Mouse (Mus musculus) embryonic facial prominence, embryonic 11.5 days (tissue): ENCODE data around the gene Wdr19. TPM values are rescaled to one million over a fixed set of nuclear protein-coding genes. Genes with fewer than 3 reads are reported as not detected.

Experiments
- ATAC-seq: fragments of 200-750 bp; cut with Nextera tagmentation; replicated peaks from 2 replicates; pipeline ENCODE4 v1.8.0; 2017; ENCODE audit warnings: low read depth; ENCODE audit not compliant: insufficient number of reproducible peaks, low FRiP score, low TSS enrichment
- DNase-seq: peaks from one replicate; pipeline ENCODE4 v3.0.0-alpha.2; 2015; ENCODE audit warnings: low spot score
- H3K27ac ChIP-seq: fragments of 300-500 bp; sonication (generic); replicated peaks from 2 replicates; pipeline ENCODE4 v1.5.1; 2014; ENCODE audit warnings: mild to moderate bottlenecking, low read depth, low read length, control low read depth
- H3K27me3 ChIP-seq: fragments of 300-500 bp; sonication (generic); 2 replicates; pipeline ENCODE4 v1.6.1; 2014; ENCODE audit warnings: mild to moderate bottlenecking, low read length, moderate library complexity, mixed read lengths; ENCODE audit not compliant: control insufficient read depth, insufficient read depth
- H3K36me3 ChIP-seq: fragments of 300-500 bp; sonication (generic); replicated peaks from 2 replicates; pipeline ENCODE4 v1.6.1; 2014; ENCODE audit warnings: low read depth, mild to moderate bottlenecking, low read length, moderate library complexity, mixed read lengths; ENCODE audit not compliant: control insufficient read depth, insufficient read depth
- H3K4me1 ChIP-seq: fragments of 300-500 bp; sonication (generic); 2 replicates; pipeline ENCODE4 v1.6.1; 2014; ENCODE audit warnings: low read length, mixed read lengths; ENCODE audit not compliant: control insufficient read depth, insufficient read depth
- H3K4me2 ChIP-seq: fragments of 300-500 bp; sonication (generic); 2 replicates; pipeline ENCODE4 v1.6.1; 2014; ENCODE audit warnings: low read depth, mild to moderate bottlenecking, control low read depth, low read length, moderate library complexity
- H3K4me3 ChIP-seq: fragments of 300-500 bp; sonication (generic); 2 replicates; pipeline ENCODE4 v1.5.1; 2014; ENCODE audit warnings: low read depth, low read length, control low read depth
- H3K9ac ChIP-seq: fragments of 300-500 bp; sonication (generic); replicated peaks from 2 replicates; pipeline ENCODE4 v1.6.1; 2014; ENCODE audit warnings: mild to moderate bottlenecking, control low read depth, low read length
- H3K9me3 ChIP-seq: fragments of 300-500 bp; sonication (generic); replicated peaks from 2 replicates; pipeline ENCODE4 v1.6.1; 2016; ENCODE audit warnings: mild to moderate bottlenecking, low read length, inconsistent platforms, mixed read lengths; ENCODE audit not compliant: control insufficient read depth
- WGBS: fragments of 180-500 bp; shearing (Covaris S2); extraction: QIAGEN DNeasy Blood & Tissue Kit; methylation state at CpG from one replicate; pipeline ENCODE4 v1.1.7; 2014; 5-methylcytosine and 5-hydroxymethylcytosine counted together
- polyA plus RNA-seq: library from polyadenylated mRNA; unstranded; fragments of >200 nt; fragmentation: Nextera tagmentation; extraction: Ambion mirVana; gene quantifications from 2 replicates; pipeline ENCODE4 v1.2.1, GENCODE M21; 2014

The Wdr19 gene
- polyA plus RNA-seq, 1 experiment from 2014 or later: 14.1 TPM

- Histone ChIP-seq H3K4me2 (no peak overlapping the region), H3K4me1 (no peaks in the 10 kb centered on the region), H3K4me3 (no peak overlapping the region), H3K9ac (no peak overlapping the region), H3K27ac (no peak overlapping the region), H3K27me3 (no peaks in the 10 kb centered on the region), H3K9me3 (no peaks in the 10 kb centered on the region), H3K36me3 (no peaks in the 10 kb centered on the region; the same call in 1 of the 2 replicates)
- ATAC-seq (no peak), DNase-seq (no peak)
- WGBS: 75% methylated on average over 7 of the region's 7 CpGs
Measured at GRCm38 (mm10) chr5:65250185-65250855, 50.8 kb downstream of the Wdr19 start.

GRCm38 (mm10) chr5:65257910-65258505, 58.5 kb downstream of the Wdr19 start:
- Histone ChIP-seq H3K9me3 (no peaks in the 10 kb centered on the region), H3K9ac (no peak overlapping the region), H3K27ac (no peak overlapping the region), H3K36me3 (peaks cover 3% of the 10 kb centered on the region), H3K4me1 (no peaks in the 10 kb centered on the region), H3K27me3 (no peaks in the 10 kb centered on the region), H3K4me3 (no peak overlapping the region), H3K4me2 (no peak overlapping the region)
- WGBS: 92% methylated on average over 14 of the region's 14 CpGs
- ATAC-seq: no peak
- DNase-seq: no peak

GRCm38 (mm10) chr5:65273966-65274365, 74.5 kb downstream of the Wdr19 start:
- H3K4me2 ChIP-seq: no peak overlapping the region
- peaks cover 4% of the 10 kb centered on the region for H3K36me3 ChIP-seq
- ATAC-seq (no peak), DNase-seq (no peak)
- 89% methylated on average over 3 of the region's 3 CpGs for WGBS
- H3K27me3 ChIP-seq: no peaks in the 10 kb centered on the region
- H3K4me3 ChIP-seq: no peak overlapping the region
- H3K9ac ChIP-seq: no peak overlapping the region
- H3K27ac ChIP-seq: no peak overlapping the region
- H3K4me1 ChIP-seq: no peaks in the 10 kb centered on the region
- no peaks in the 10 kb centered on the region for H3K9me3 ChIP-seq

GRCm38 (mm10) chr5:65279133-65279651, 79.7 kb downstream of the Wdr19 start:
- ATAC-seq (no peak), DNase-seq (no peak)
- H3K36me3 ChIP-seq: peaks cover under 1% of the 10 kb centered on the region
- H3K9me3 ChIP-seq: no peaks in the 10 kb centered on the region
- no peak overlapping the region for H3K9ac ChIP-seq
- no peaks in the 10 kb centered on the region for H3K27me3 ChIP-seq
- H3K4me3 ChIP-seq: no peak overlapping the region
- H3K4me2 ChIP-seq: no peak overlapping the region
- H3K4me1 ChIP-seq: no peaks in the 10 kb centered on the region
- 90% methylated on average over 6 of the region's 6 CpGs for WGBS
- H3K27ac ChIP-seq: no peak overlapping the region

- ATAC-seq: no peak
- 96% methylated on average over 3 of the region's 3 CpGs for WGBS
- Histone ChIP-seq H3K4me2 (no peak overlapping the region), H3K4me3 (no peak overlapping the region), H3K27ac (no peak overlapping the region), H3K9ac (no peak overlapping the region), H3K36me3 (peaks cover 9% of the 10 kb centered on the region), H3K27me3 (no peaks in the 10 kb centered on the region), H3K4me1 (no peaks in the 10 kb centered on the region), H3K9me3 (no peaks in the 10 kb centered on the region)
- no peak for DNase-seq
Measured at GRCm38 (mm10) chr5:65281216-65281615, 81.7 kb downstream of the Wdr19 start.

- ATAC-seq (no peak), DNase-seq (no peak)
- H3K27me3 ChIP-seq: no peaks in the 10 kb centered on the region
- H3K4me2 ChIP-seq: no peak overlapping the region
- 87% methylated on average over 3 of the region's 3 CpGs for WGBS
- no peak overlapping the region for H3K9ac ChIP-seq
- no peaks in the 10 kb centered on the region for H3K9me3 ChIP-seq
- H3K36me3 ChIP-seq: peaks cover 9% of the 10 kb centered on the region
- no peak overlapping the region for H3K27ac ChIP-seq
- H3K4me1 ChIP-seq: no peaks in the 10 kb centered on the region
- no peak overlapping the region for H3K4me3 ChIP-seq
Measured at GRCm38 (mm10) chr5:65284171-65284570, 84.7 kb downstream of the Wdr19 start.

GRCm38 (mm10) chr5:65287751-65288701, 88.5 kb downstream of the Wdr19 start:
- WGBS: 93% methylated on average over 24 of the region's 24 CpGs

More at GRCm38 (mm10) chr5:65287751-65288701, 88.5 kb downstream of the Wdr19 start:
- ATAC-seq: no peak
- no peak for DNase-seq
- peaks cover 9% of the 10 kb centered on the region for H3K36me3 ChIP-seq
- no peak overlapping the region for H3K4me2 ChIP-seq
- no peak overlapping the region for H3K27ac ChIP-seq
- no peaks in the 10 kb centered on the region for H3K27me3 ChIP-seq
- no peaks in the 10 kb centered on the region for H3K4me1 ChIP-seq
- H3K9ac ChIP-seq: no peak overlapping the region
- H3K4me3 ChIP-seq: no peak overlapping the region
- H3K9me3 ChIP-seq: no peaks in the 10 kb centered on the region
